Mouse (Mus musculus): ENCODE results near the gene Pcyt2.

Gene Pcyt2

GRCm38 (mm10) chr11:120617519-120618112 is at the start of gene Pcyt2:
Gene Pcyt2, minus strand, starts transcription at chr11:120617936.
- peak; percentile 96 for DNase-seq (ENCODE audit: low read depth, low spot score)

GRCm38 (mm10) chr11:120666617-120667016 is 48.9 kb upstream of the Pcyt2 start:
- DNase-seq (ENCODE audit: low read depth, low spot score) = peak; percentile 18

- DNase-seq (ENCODE audit: low read depth, low spot score) = peak; percentile 20
These were observed 47.7 kb upstream of the Pcyt2 start for GRCm38 (mm10) chr11:120665406-120665805.

- DNase-seq (ENCODE audit: low read depth, low spot score) = no peak
These were observed 46.0 kb upstream of the Pcyt2 start for GRCm38 (mm10) chr11:120663714-120664113.

- DNase-seq (ENCODE audit: low read depth, low spot score) = no peak
These were observed 45.0 kb upstream of the Pcyt2 start for GRCm38 (mm10) chr11:120662759-120663158.

- DNase-seq (ENCODE audit: low read depth, low spot score) = no peak
These were observed 43.3 kb upstream of the Pcyt2 start, which contains the start of gene Notum for GRCm38 (mm10) chr11:120661076-120661460. Gene Notum, minus strand, starts transcription at chr11:120661175.

- no peak for DNase-seq (ENCODE audit: low read depth, low spot score)
These were observed 42.8 kb upstream of the Pcyt2 start for GRCm38 (mm10) chr11:120660301-120661075.

- DNase-seq (ENCODE audit: low read depth, low spot score) = no peak
These were observed 42.0 kb upstream of the Pcyt2 start for GRCm38 (mm10) chr11:120659509-120660300.

GRCm38 (mm10) chr11:120658876-120659410 is 41.2 kb upstream of the Pcyt2 start:
- DNase-seq (ENCODE audit: low read depth, low spot score) = peak; percentile 73

- no peak for DNase-seq (ENCODE audit: low read depth, low spot score)
These were observed 39.6 kb upstream of the Pcyt2 start for GRCm38 (mm10) chr11:120657301-120657700.

GRCm38 (mm10) chr11:120654741-120655140 is 37.0 kb upstream of the Pcyt2 start:
- DNase-seq (ENCODE audit: low read depth, low spot score) = no peak

- no peak for DNase-seq (ENCODE audit: low read depth, low spot score)
These were observed 34.1 kb upstream of the Pcyt2 start for GRCm38 (mm10) chr11:120651872-120652271.

GRCm38 (mm10) chr11:120648001-120648476 is 30.3 kb upstream of the Pcyt2 start, which contains the start of gene Myadml2:
Gene Myadml2, minus strand, starts transcription at chr11:120648158.
- DNase-seq (ENCODE audit: low read depth, low spot score) = peak; percentile 74

- DNase-seq (ENCODE audit: low read depth, low spot score) = no peak
These were observed 29.5 kb upstream of the Pcyt2 start for GRCm38 (mm10) chr11:120647047-120647830.

- DNase-seq (ENCODE audit: low read depth, low spot score) = peak; percentile 97
These were observed 25.9 kb upstream of the Pcyt2 start, which contains the start of gene Pycr1 for GRCm38 (mm10) chr11:120643601-120643987. Gene Pycr1, minus strand, starts transcription at chr11:120643769.

GRCm38 (mm10) chr11:120642939-120643600 is 25.3 kb upstream of the Pcyt2 start:
- DNase-seq (ENCODE audit: low read depth, low spot score) = no peak

- no peak for DNase-seq (ENCODE audit: low read depth, low spot score)
These were observed 24.1 kb upstream of the Pcyt2 start for GRCm38 (mm10) chr11:120641869-120642268.

- no peak for DNase-seq (ENCODE audit: low read depth, low spot score)
These were observed 23.5 kb upstream of the Pcyt2 start for GRCm38 (mm10) chr11:120641255-120641654.

- DNase-seq (ENCODE audit: low read depth, low spot score) = no peak
These were observed 17.1 kb upstream of the Pcyt2 start for GRCm38 (mm10) chr11:120634810-120635209.

Measured in brain, adult 2 months (tissue).